Mouse (Mus musculus) CH12.LX (cell line): ENCODE measurements around the gene Cnr2. TPM values are rescaled to one million over a fixed set of nuclear protein-coding genes. Genes with fewer than 3 reads are reported as not detected.

ENCODE experiments used
- DNase-seq: peaks from one replicate; pipeline ENCODE4 v3.0.0-alpha.2; 2013; ENCODE audit errors: extremely low read depth
- H3K27ac ChIP-seq: 2 replicates; pipeline ENCODE4 v1.5.1; 2012; ENCODE audit warnings: low read depth, mild to moderate bottlenecking, control low read depth, moderate library complexity; ENCODE audit not compliant: insufficient read depth
- H3K27me3 ChIP-seq: replicated peaks from 2 replicates; pipeline ENCODE3; 2012; ENCODE audit warnings: inconsistent platforms
- H3K36me3 ChIP-seq, 2 experiments: replicated peaks in 1 of 2; 2 replicates each; pipeline versions ENCODE3 to v1.6.1; 2012; ENCODE audit warnings: inconsistent platforms in 1 of 2, low read length in 1 of 2, mild to moderate bottlenecking in 1 of 2, mixed read lengths in 1 of 2, moderate library complexity in 1 of 2; ENCODE audit not compliant: control insufficient read depth in 1 of 2, insufficient read depth in 1 of 2
- H3K4me1 ChIP-seq, 2 experiments: 2 replicates each; pipeline ENCODE4 v1.6.1; 2012; ENCODE audit warnings: inconsistent platforms in 1 of 2, moderate library complexity in 1 of 2; ENCODE audit not compliant: insufficient read depth in 2 of 2, control insufficient read depth in 1 of 2
- H3K4me2 ChIP-seq: 2 replicates; pipeline ENCODE4 v1.6.1; 2012; ENCODE audit warnings: low read depth, mild to moderate bottlenecking, control low read depth; ENCODE audit not compliant: poor library complexity, insufficient read depth, severe bottlenecking
- H3K4me3 ChIP-seq, 3 experiments: fragments of 150-350 bp in 1 of 3; sonication (generic) in 1 of 3; replicated peaks in 1 of 3; 2 replicates each; pipeline versions ENCODE3 to v1.5.1; 2011 to 2012; ENCODE audit warnings: low read depth in 2 of 3, low read length in 2 of 3, mild to moderate bottlenecking in 2 of 3, moderate library complexity in 2 of 3, control low read depth in 1 of 3, improper control_type of control experiment in 1 of 3, inconsistent platforms in 1 of 3, mixed read lengths in 1 of 3; ENCODE audit not compliant: poor library complexity in 1 of 3
- H3K79me2 ChIP-seq: replicated peaks from 2 replicates; pipeline ENCODE4 v1.6.1; 2012; ENCODE audit warnings: mild to moderate bottlenecking, moderate library complexity; ENCODE audit not compliant: control insufficient read depth, poor library complexity, insufficient read depth, severe bottlenecking; ENCODE audit errors: extremely low read depth
- H3K9ac ChIP-seq: 2 replicates; pipeline ENCODE4 v1.6.1; 2012; ENCODE audit warnings: low read depth, mild to moderate bottlenecking, control low read depth, moderate library complexity; ENCODE audit not compliant: insufficient read depth
- H3K9me3 ChIP-seq: replicated peaks from 2 replicates; pipeline ENCODE3; 2012; ENCODE audit warnings: low read length, inconsistent platforms, mixed read lengths
- CHD1 ChIP-seq: IDR thresholded peaks from 2 replicates; pipeline ENCODE4 v1.6.1; 2012; ENCODE audit warnings: low read depth, low read length, improper control_type of control experiment, inconsistent platforms
- CHD2 ChIP-seq: IDR thresholded peaks from 2 replicates; pipeline ENCODE4 v1.6.1; 2011; ENCODE audit warnings: low read length, improper control_type of control experiment
- ELF1 ChIP-seq: IDR thresholded peaks from 2 replicates; pipeline ENCODE4 v1.6.1; 2014; ENCODE audit warnings: low read depth, mild to moderate bottlenecking, inconsistent platforms, low read length, improper control_type of control experiment
- ETS1 ChIP-seq: conservative IDR thresholded peaks from 2 replicates; pipeline ENCODE4 v1.6.1; 2012; ENCODE audit warnings: low read depth, mild to moderate bottlenecking, inconsistent platforms, low read length, improper control_type of control experiment, moderate library complexity
- IRF4 ChIP-seq: IDR thresholded peaks from 2 replicates; pipeline ENCODE4 v1.6.1; 2014; ENCODE audit warnings: low read depth, mild to moderate bottlenecking, inconsistent platforms, low read length, improper control_type of control experiment
- KAT2A ChIP-seq: IDR thresholded peaks from 2 replicates; pipeline ENCODE4 v1.6.1; 2012; ENCODE audit warnings: low read length, improper control_type of control experiment, inconsistent platforms; ENCODE audit not compliant: insufficient replicate concordance
- MXI1 ChIP-seq: IDR thresholded peaks from 2 replicates; pipeline ENCODE4 v1.6.1; 2011; ENCODE audit warnings: mild to moderate bottlenecking, low read depth, low read length, improper control_type of control experiment
- NELFE ChIP-seq: IDR thresholded peaks from 2 replicates; pipeline ENCODE4 v1.6.1; 2011; ENCODE audit warnings: low read depth, low read length, improper control_type of control experiment
- POLR2A ChIP-seq: IDR thresholded peaks from 2 replicates; pipeline ENCODE4 v1.6.1; 2011; ENCODE audit warnings: low read depth, mild to moderate bottlenecking, improper control_type of control experiment, low read length
- RCOR1 ChIP-seq: conservative IDR thresholded peaks from 2 replicates; pipeline ENCODE4 v1.6.1; 2012; ENCODE audit warnings: low read depth, mild to moderate bottlenecking, inconsistent platforms, low read length, improper control_type of control experiment
- SIN3A ChIP-seq: IDR thresholded peaks from 2 replicates; pipeline ENCODE4 v1.6.1; 2012; ENCODE audit warnings: low read length, improper control_type of control experiment, inconsistent platforms
- TBP ChIP-seq: conservative IDR thresholded peaks from 2 replicates; pipeline ENCODE4 v1.6.1; 2011; ENCODE audit warnings: low read depth, low read length, improper control_type of control experiment
- ZKSCAN1 ChIP-seq: IDR thresholded peaks from 2 replicates; pipeline ENCODE4 v1.6.1; 2012; ENCODE audit warnings: low read depth, inconsistent platforms, low read length, improper control_type of control experiment, borderline replicate concordance
- ZMIZ1 ChIP-seq: IDR thresholded peaks from 2 replicates; pipeline ENCODE4 v1.6.1; 2012; ENCODE audit warnings: low read depth, mild to moderate bottlenecking, inconsistent platforms, low read length, improper control_type of control experiment
- ZNF384 ChIP-seq: IDR thresholded peaks from 2 replicates; pipeline ENCODE4 v1.6.1; 2012; ENCODE audit warnings: low read depth, low read length, improper control_type of control experiment, inconsistent platforms
- dilution Hi-C: fragments of 300-500 bp; cut with MboI; formaldehyde crosslinking; loops from 2 replicates; pipeline ENCODE4 v1.14.3; 2020; ENCODE audit warnings: low sequenced_read_pairs; ENCODE audit not compliant: extremely low pct_unique_long_range_greater_than_20kb, extremely low pct_ligation_motif_present
- in situ Hi-C: fragments of 300-500 bp; cut with MboI; formaldehyde crosslinking; loops from 3 replicates; pipeline ENCODE4 v1.14.3; 2019; ENCODE audit warnings: low sequenced_read_pairs, low pct_ligation_motif_present, low pct_unique_long_range_greater_than_20kb, mixed read lengths
- polyA plus RNA-seq: library from polyadenylated mRNA; unstranded; fragments of >175 nt; gene quantifications from 2 replicates; pipeline ENCODE4 v1.2.1, GENCODE M21; 2012; ENCODE audit warnings: low read depth; ENCODE audit not compliant: insufficient read length
- total RNA-seq, 2 experiments: library from RNA; depleted of rRNA; stranded (reverse); fragments of 300-350 nt in 1 of 2; fragments of >200 nt in 1 of 2; gene quantifications; 2 replicates each; pipeline ENCODE4 v1.2.3; 2012 to 2014

Cnr2 gene
- total and polyA plus RNA-seq, 3 experiments = 5.6 to 13.8 (median 10.6) TPM

DNA sequence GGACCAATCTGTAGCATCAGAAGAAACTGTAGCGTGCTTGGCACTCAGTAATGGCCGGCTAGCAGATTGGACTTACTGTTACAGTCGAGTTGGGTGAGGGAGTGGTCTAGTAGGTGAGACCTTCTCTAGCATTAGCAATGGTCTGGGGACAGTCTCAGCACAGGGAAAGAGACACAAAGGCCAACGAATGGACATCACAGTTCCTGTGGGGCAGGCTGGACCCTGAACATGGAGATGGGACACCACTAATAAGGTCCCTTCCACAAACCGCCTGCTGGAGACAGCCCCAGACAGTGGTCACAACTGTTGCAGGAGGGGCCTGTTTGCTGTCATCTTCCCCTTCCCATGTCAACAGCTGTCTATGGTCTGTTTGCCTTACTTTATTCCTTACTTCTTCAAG, 66.5 kb downstream of the Cnr2 start:
- Histone ChIP-seq H3K79me2 (no peaks in the 10 kb centered on the region), H3K9me3 (no peaks in the 10 kb centered on the region), H3K27me3 (no peaks in the 10 kb centered on the region), H3K36me3 (peaks cover 35 to 65% of the 10 kb centered on the region in 2 experiments), H3K4me1 (peaks cover 7 to 34% of the 10 kb centered on the region in 2 experiments; a peak in 3 of 4 replicates), H3K4me2 (no peak overlapping the region), H3K27ac (no peak overlapping the region), H3K9ac (no peak overlapping the region), H3K4me3 (no peak overlapping the region)
- dilution Hi-C loops = no loop called here
- DNase-seq = no peak
- TF ChIP-seq RCOR1 = no peak
- no peak for TF ChIP-seq CHD1
- in situ Hi-C loops = no loop called here

- Histone ChIP-seq H3K27me3 (no peaks in the 10 kb centered on the region), H3K4me3 (no peak overlapping the region), H3K27ac (no peak overlapping the region), H3K4me2 (no peak overlapping the region), H3K36me3 (peaks cover 38 to 69% of the 10 kb centered on the region in 2 experiments), H3K79me2 (no peaks in the 10 kb centered on the region), H3K9me3 (no peaks in the 10 kb centered on the region), H3K4me1 (peaks cover 7 to 34% of the 10 kb centered on the region in 2 experiments; a peak in 3 of 4 replicates), H3K9ac (no peak overlapping the region)
- dilution Hi-C loops = no loop called here
- TF ChIP-seq KAT2A = no peak
- TF ChIP-seq SIN3A = no peak
- TF ChIP-seq ZNF384 = no peak
- TF ChIP-seq IRF4 = no peak
- no peak for TF ChIP-seq TBP
- TF ChIP-seq CHD1 = no peak
- TF ChIP-seq MXI1 = no peak
- in situ Hi-C loops = no loop called here
- DNase-seq = no peak
Observed at GRCm38 (mm10) chr4:135962198-135962597, 67.0 kb downstream of the Cnr2 start.

DNA sequence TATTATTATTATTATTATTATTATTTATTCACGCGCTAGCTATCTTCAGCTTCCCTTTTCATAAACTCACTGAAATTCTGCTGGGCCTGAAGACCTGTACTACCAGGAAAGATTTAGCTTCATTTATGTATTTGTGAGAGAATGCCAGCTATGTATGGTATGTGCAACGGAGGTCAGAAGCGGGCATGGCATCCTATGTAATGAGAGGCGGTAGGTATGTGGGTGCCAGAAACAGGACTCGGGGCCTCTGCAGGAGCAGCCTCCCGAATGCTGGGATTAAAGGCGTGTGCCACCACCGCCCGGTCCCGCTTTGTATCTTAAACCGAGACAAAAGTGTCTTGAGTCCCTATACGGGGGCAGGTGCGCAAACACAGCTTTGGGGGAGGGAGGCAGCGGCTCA, 67.8 kb downstream of the Cnr2 start:
- Histone ChIP-seq H3K27ac (peak overlapping the region; percentile 61), H3K79me2 (no peaks in the 10 kb centered on the region), H3K9me3 (no peaks in the 10 kb centered on the region), H3K27me3 (no peaks in the 10 kb centered on the region), H3K36me3 (peaks cover 41 to 71% of the 10 kb centered on the region in 2 experiments), H3K4me2 (peak overlapping the region; percentile 65), H3K4me1 (peaks cover 7 to 33% of the 10 kb centered on the region in 2 experiments; a peak in 3 of 4 replicates), H3K4me3 (peak overlapping the region; percentile 75 to 92 (median 78)), H3K9ac (peak overlapping the region; percentile 85)
- dilution Hi-C loops (no loop called here), in situ Hi-C loops (no loop called here)
- TF ChIP-seq ZNF384 = no peak
- TF ChIP-seq CHD1 = no peak
- no peak for TF ChIP-seq NELFE
- TF ChIP-seq ETS1 = 0 out of 2 replicates have a peak, but pooled peaks have one; percentile 7
- TF ChIP-seq CHD2 = peak; percentile 45; the same call in 1 of the 2 replicates
- TF ChIP-seq MXI1 = no peak
- no peak for TF ChIP-seq ELF1
- no peak for TF ChIP-seq POLR2A
- TF ChIP-seq ZKSCAN1 = no peak
- no peak for TF ChIP-seq SIN3A
- no peak for TF ChIP-seq ZMIZ1
- no peak for DNase-seq
